Mouse (Mus musculus) ovary, adult 18-20 months (tissue): ENCODE measurements around the gene Ptprh.

Experiments
- DNase-seq: peaks from one replicate; pipeline ENCODE4 v3.0.0; 2022; ENCODE audit warnings: low spot score, mixed read lengths

Ptprh gene

GRCm38 (mm10) chr7:4603873-4604272 is at the start of gene Ptprh:
TSS of gene Ptprh (minus strand) at chr7:4604041.
- no peak for DNase-seq

DNA sequence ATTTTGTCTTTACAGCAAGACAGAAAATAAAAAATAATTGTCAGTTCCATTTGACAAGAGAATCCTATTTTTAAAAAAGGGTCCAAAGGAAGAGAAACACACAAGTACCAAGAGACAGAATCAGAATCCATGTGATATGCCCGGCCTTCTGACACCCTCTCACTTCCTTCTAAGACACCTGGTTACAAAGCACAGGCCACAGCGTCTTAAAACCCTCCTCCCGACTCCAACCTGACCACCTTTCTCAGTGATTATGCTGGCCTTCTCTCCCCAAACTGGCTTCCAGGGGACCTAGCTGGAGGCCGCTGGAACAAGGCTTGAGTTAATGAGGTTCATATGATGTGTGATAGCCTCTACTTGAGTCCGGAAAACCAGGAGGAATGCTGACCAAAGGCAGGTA is 49.5 kb upstream of the Ptprh start:
- no peak for DNase-seq

DNA sequence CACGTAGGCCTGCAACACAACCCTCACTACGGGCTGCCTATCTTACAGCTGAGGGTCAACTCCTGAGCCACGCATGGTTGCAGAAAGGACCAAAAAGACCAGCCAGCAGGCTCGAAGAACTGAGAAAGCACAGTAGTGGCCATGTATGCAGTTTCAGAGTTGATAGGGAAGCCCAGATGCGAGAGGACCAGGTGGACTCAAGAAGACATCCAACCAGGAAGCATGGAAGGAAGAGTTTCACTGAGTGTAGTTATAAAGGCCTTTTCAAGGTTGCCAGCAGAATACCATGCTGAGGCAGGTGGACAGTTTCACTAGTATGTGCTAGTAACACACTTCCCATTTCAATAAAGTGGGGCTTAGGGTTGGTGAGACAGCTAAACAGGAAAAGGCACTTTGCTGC is 48.9 kb upstream of the Ptprh start:
- no peak for DNase-seq

- DNase-seq, result no peak
Measured at GRCm38 (mm10) chr7:4651581-4651980, 47.7 kb upstream of the Ptprh start.

GRCm38 (mm10) chr7:4647992-4648391 is 44.2 kb upstream of the Ptprh start:
- no peak for DNase-seq

DNA sequence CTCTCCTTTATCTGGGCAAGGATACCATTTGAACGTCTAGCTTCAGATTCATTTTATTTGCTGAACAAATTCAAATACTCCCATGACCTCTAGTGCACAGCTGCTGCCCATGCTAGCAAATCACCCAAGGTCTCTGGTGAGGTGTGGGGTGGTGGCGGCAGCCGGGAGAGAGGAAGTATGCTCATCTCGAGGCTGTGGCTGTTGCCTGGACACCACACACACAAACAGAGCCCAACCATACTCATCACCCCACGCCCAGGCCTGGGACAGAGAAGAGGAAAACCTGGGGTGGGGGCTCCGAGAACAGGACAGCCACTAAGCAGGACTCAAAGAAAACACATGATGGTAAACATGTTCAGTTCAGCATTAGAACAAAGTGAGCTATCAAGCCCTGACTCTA is 43.5 kb upstream of the Ptprh start:
- no peak for DNase-seq

GRCm38 (mm10) chr7:4646806-4647205 is 43.0 kb upstream of the Ptprh start:
- DNase-seq, result no peak

- no peak for DNase-seq
Measured at GRCm38 (mm10) chr7:4643225-4643624, 39.4 kb upstream of the Ptprh start.

DNA sequence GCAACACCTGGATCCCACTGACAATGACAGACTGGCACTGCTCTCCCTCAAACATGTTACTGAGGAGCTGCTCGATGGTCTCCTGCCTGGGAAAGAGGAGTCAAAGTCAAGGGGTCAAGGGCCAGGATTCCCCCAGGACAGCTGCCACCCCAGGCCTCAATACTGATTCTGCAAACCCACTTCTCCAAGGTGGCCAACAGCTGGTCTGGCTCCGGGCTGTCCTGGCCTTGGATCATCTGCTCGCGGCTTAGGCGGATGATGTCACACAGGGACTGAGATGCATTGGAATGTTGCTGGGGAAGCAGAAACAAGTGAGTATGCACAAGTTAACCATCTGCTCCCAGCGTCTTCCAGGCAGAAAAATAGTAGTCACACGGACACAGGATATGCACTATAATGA is 38.1 kb upstream of the Ptprh start:
- no peak for DNase-seq

DNA sequence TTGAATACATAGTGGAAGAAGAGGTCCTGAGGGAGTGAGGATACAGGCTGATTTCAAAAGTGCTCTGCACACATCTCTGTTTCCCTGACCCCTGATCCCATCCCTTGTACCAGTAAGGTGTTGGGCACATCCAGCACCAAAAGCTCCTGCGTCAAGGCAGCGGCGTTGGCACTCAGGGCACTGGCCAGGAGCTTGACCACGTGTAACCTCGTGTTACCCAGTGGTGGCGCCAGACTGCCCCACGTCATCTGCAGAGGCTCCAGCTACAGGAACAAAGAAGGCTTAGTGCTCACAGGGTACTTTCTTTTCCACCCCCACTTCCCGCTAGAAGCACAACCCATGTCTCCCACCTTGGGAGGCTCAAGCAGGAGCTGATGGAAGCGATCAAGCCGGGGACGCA is 37.3 kb upstream of the Ptprh start:
- DNase-seq, result no peak

DNA sequence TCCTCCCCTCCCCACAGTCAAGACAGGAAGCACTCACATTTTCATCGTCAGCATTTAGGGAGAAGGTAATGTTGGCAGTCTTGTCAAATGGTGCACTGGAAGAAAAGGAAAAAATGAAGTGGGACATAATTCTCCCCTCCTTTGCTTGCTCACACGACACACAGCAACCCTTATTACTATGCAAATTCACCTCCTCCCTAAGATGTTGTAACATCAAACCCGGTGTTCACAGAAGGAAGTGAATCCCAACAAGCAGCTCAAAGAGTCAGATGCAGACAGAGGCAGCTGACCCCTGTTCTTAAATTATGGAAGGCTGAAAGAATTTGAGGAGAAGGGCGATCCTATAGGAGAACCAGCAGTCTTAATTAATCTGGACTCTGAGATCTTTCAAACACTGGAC is 32.3 kb upstream of the Ptprh start:
- DNase-seq, result no peak

GRCm38 (mm10) chr7:4631031-4631430 is 27.2 kb upstream of the Ptprh start, which contains the start of gene Tmem86b:
TSS of gene Tmem86b (minus strand) at chr7:4631422.
- no peak for DNase-seq

DNA sequence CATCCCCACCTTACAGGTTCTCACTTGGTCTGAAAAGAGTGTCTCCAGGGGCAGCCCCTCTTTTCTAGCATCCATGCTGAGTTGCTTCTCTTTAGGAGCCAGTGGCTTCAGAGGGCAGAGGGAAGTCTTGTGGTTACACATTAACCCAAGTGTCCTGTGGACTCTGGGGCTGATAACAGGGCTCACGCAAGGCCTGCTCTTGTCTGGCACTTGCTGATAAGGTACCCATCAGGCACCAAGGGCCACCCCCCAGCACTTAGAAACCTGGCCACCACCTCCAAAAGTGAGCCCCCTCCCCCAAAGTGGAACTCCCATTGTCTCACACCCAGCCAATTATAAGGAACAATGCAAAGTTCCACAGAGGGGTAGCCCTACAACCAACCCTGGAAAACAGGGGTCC is 26.4 kb upstream of the Ptprh start:
- DNase-seq, result no peak

- DNase-seq, result no peak
Measured at GRCm38 (mm10) chr7:4629586-4629985, 25.7 kb upstream of the Ptprh start.

GRCm38 (mm10) chr7:4625928-4626327 is 22.1 kb upstream of the Ptprh start:
- DNase-seq, result no peak

- DNase-seq, result no peak
Measured at GRCm38 (mm10) chr7:4624343-4624742, 20.5 kb upstream of the Ptprh start.

DNA sequence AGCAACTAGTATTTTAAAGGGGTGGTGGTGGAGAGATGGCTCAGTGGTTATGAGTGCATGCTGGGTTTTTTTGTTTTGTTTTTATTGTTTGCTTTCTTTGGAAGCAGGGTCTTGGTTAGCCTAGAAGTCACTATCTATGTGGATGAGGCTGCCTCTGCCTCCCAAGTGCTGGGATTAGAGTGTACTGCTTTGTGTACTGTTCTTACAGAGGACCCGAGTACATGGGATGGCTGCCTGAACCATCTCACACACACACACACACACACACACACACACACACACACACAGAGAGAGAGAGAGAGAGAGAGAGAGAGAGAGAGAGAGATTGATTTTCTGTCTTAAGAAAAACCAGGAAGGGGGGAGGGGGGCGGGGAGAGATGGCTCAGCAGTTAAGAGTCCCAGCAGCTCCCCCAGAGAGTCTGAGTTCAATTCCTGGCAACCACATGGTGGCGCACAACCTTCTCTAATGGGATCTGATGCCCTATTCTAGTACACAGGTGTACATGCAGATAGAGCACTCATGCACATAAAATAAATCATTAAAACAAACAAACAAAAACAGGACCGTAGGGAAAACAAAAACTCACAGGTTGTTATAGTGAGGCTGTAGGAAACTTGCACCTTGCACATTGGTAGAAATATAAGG is 19.8 kb upstream of the Ptprh start:
- no peak for DNase-seq

GRCm38 (mm10) chr7:4619979-4620378 is 16.1 kb upstream of the Ptprh start:
- no peak for DNase-seq

DNA sequence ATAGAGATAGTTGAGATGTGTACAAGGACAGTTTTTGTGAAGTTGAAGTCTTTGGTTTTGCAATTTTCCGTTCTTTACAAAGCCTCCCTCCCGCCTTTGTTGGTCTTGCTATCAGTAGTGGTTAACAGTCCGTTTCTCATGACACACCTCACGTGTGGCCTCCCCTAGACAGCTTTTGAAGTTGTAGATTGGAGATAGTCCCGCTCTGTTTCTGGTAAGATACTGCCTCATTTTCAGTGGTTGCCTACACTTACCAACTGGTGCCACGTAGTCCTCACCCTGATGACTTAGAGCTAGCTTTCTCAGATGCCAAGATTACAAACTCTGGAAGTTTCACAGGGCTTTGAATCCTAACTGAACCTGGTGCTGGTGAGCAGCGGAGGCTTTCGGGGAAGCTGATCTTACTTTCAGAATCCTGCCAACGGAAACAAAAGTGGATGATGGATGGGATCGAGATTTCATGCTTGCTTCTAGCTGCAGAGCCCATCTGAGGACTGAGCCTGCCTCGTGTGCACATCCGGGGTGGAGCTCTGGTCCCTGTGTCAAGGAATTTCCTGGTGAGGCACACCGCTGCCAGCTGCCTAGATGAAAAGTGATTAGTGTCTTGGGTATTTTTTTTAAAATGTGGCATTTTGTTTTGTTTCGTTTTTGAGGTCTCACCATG is 10.0 kb upstream of the Ptprh start:
- DNase-seq, result no peak

DNA sequence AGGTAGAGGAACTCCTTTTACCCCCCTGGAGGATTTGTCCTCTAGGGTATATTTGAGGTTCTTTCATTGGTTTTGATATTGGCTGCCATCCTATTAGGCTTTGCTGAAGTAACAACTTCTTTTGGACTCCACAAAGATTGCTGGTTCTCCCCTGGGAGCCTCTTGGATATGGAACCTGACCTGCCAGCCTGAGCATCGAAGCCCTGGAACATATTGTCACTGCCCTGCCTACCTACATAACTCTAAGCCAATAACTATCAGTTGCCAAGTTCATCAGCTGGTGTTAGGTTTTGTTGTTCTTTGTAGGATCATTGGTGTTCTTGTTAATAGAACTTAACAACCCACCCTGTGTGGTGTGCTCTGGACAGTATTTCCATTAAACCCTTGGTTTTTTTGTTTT is 9.1 kb upstream of the Ptprh start:
- no peak for DNase-seq

DNA sequence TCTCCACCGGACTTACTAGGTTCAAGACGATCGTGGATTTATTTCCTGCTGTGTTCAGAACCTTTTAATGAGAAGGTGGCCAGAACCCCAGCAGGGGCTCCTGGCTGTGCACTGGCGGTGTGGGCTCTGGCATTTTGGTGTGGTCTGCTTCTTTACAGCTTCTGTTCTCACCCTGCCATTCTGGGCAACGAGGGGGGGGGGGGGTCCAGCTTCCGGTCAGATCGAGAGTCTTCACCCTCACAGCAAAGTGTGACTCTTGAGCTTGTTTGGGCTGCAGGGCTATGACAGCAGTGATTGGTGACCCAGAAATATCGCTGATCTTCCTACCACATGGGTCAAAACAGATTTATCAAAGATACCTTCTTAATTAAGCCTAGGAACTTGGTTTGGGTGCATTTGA is 8.5 kb upstream of the Ptprh start:
- DNase-seq, result no peak

DNA sequence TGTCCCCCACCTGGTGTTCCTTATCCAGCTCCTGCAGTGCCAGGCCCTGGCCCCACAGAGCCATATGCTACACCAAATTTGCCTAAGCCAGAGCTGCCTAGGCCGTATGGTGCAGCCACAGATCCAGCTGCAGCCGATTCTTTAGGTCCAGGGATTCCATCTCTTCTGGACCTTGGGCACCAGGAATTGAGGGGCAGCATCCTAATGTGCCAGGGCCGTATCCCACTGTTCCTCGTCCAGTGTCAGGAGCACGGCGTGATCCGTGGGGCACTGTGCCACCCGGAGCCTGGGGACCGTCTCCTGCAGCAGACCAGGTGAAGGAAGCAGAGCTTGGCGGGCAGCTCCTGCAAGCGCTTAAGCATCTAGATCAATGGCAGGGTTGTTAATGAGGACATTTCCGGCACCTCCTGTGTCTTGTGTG is 8.1 kb upstream of the Ptprh start:
- no peak for DNase-seq

DNA sequence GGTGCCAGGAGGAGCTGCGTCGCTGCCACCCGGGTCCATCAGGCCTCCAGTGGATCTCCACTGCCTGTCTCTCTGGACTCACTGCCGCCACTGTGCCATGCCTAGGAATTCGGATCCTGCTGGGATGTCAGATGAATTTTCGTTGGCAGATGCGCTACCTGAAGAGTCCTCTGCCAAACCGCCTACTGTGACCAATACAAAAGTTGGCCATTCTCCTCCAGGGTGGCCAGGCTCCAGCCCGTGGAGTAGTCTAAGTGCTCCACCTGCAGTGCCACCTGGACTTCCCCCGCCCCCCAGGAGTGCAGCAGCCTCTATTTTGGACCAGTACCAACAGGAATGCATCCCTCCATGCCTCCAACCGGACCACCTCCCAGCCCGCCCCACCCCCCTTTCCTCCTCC is 7.7 kb upstream of the Ptprh start:
- no peak for DNase-seq

GRCm38 (mm10) chr7:4608002-4608401 is 4.2 kb upstream of the Ptprh start:
- no peak for DNase-seq
